Mouse (Mus musculus): ENCODE measurements around the gene Scube3. TPM values are rescaled to one million over a fixed set of nuclear protein-coding genes. Genes with fewer than 3 reads are reported as not detected.

The Scube3 gene
- polyA plus RNA-seq, 1 experiment from 2014 or later, result 4.4 TPM

DNA sequence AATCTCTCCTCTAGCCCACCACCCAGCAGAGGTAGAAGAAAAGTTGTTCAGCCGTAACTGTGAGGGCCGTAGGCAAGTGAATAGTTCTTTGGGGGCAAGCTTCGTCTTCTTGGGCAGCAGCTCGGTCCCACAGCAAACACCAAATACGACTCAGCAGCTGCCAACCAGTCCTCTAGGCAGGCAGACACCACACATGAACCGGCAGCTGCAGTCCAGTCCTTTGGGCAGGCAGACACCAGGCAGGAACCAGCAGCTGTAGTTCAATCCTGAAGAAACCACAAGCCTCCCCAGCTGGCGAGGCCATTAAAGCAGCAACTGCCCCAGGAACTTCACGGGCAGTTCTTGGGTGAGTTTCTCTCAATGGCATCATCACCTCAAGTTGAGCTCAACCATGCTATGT is 29.7 kb upstream of the Scube3 start:
- 90% methylated on average over 8 of the region's 8 CpGs for WGBS
- Histone ChIP-seq H3K4me2 (no peak overlapping the region), H3K4me3 (no peak overlapping the region), H3K27ac (replicated peaks) (no peak overlapping the region), H3K4me1 (replicated peaks) (peaks cover 3% of the 10 kb centered on the region; the same call in 1 of the 2 replicates), H3K9me3 (no peaks in the 10 kb centered on the region), H3K9ac (no peak overlapping the region), H3K36me3 (no peaks in the 10 kb centered on the region), H3K27me3 (no peaks in the 10 kb centered on the region)
- no peak for ATAC-seq (ENCODE audit: low FRiP score, low read depth)

DNA sequence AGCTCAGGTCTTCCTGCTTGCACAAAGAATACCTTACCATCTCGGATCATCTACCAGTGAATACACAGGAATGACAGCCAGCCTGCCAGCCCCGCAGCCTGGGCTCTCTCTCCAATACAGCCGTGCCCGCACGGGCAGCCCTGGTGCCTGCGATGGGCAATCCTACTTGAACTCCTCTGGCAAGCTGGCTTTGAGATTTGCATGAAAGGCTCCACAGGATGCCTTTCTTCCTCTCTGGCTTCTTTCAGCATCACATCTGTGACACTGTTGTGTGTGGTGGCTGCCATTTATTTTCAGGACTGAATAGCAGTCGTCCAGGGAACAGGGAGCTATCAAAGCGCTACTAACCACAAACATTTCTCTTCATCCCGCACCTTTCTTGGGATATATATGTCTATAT is 25.6 kb upstream of the Scube3 start:
- Histone ChIP-seq H3K27me3 (no peaks in the 10 kb centered on the region), H3K4me3 (no peak overlapping the region), H3K9ac (no peak overlapping the region), H3K4me1 (replicated peaks) (no peaks in the 10 kb centered on the region), H3K4me2 (no peak overlapping the region), H3K27ac (replicated peaks) (no peak overlapping the region), H3K36me3 (no peaks in the 10 kb centered on the region), H3K9me3 (no peaks in the 10 kb centered on the region)
- peak; percentile 51; the same call in 1 of the 2 replicates for ATAC-seq (ENCODE audit: low FRiP score, low read depth)
- 34% methylated on average over 9 of the region's 9 CpGs for WGBS

DNA sequence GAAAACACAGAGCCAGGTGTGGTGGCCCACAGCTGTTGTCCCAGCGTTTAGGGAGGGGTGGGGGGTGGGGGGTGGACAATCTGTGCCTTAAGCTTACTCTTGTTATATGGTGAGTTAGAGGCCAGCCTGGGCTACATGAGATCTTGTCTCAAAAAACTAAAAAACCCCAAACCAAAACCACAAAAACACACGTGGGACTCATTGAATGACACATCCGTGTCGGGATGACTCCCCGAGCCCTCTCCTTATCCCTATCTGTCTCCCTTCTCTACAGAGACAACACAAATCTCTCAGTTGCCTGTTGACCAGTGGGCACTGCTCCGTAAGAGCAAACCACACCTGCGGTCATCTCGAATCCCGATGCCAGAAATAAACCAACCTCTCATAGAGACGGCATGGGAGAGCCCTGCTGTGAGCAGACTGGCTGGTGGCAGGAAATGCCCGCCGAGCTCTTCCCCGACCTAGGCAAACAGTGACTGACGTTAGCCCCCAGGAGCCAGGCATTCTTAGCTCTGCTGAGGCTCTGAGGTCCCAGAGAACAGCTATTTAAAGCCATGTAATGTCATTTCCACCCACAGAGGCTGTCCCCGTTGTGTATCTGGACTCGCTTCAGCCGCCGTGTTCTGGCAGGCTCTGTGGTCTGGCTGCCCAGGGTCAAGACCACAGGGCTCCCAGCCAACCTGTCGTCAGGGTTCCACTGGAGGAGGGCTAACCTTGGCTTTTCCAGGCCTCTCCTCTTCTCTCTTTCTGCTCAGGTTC is 24.3 kb upstream of the Scube3 start:
- H3K9me3 ChIP-seq, result no peaks in the 10 kb centered on the region
- no peak overlapping the region for H3K4me3 ChIP-seq
- H3K9ac ChIP-seq, result no peak overlapping the region
- no peaks in the 10 kb centered on the region for H3K4me1 ChIP-seq (replicated peaks)
- H3K27ac ChIP-seq (replicated peaks), result no peak overlapping the region
- 43% methylated on average over 19 of the region's 19 CpGs for WGBS
- H3K4me2 ChIP-seq, result no peak overlapping the region
- no peaks in the 10 kb centered on the region for H3K36me3 ChIP-seq
- H3K27me3 ChIP-seq, result no peaks in the 10 kb centered on the region
- ATAC-seq (ENCODE audit: low FRiP score, low read depth), result no peak

DNA sequence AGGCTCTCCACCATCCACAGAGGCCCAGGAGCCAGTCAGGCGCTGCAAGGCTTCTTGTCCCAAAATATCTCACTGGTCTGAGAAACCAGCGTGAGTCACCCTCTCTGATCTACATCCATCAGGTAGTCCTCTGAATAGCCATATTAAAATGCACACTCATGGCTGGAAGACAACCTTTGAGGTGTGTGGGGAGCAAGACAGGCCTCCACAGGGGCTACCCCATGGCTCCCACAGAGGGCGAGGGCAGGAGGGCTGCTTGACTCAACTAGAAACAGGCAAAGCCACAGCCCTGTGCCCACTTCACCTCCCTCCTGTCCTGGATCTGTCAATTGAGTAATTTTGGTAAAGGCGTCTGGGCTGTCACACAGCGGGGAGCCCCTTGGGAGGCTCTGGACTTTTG is 21.5 kb upstream of the Scube3 start:
- Histone ChIP-seq H3K27ac (replicated peaks) (no peak overlapping the region), H3K36me3 (no peaks in the 10 kb centered on the region), H3K4me2 (no peak overlapping the region), H3K9me3 (no peaks in the 10 kb centered on the region), H3K9ac (no peak overlapping the region), H3K4me3 (no peak overlapping the region), H3K27me3 (no peaks in the 10 kb centered on the region), H3K4me1 (replicated peaks) (peaks cover 10% of the 10 kb centered on the region)
- ATAC-seq (ENCODE audit: low FRiP score, low read depth), result no peak
- WGBS, result 89% methylated on average over 5 of the region's 5 CpGs

DNA sequence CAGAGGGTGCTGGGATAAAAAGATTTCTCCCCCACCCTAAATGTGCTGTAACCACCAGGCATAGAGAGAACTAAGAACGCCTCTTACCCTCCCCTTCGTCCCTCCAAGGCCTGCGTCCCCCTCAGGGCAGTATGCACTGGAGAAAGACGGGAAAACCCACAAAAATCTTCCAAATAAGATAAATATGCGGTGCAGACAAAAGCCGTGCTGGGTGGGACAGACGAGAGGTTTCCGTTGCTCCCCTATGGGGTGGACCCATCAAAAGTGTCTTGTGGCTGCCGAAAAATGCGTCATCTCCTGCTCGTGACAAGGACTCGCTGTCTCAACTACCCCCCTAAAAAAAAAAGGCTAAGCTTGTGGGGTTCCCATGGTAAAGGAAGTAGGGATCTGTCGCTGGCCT is 19.0 kb upstream of the Scube3 start:
- Histone ChIP-seq H3K9ac (no peak overlapping the region), H3K4me2 (no peak overlapping the region), H3K27ac (replicated peaks) (no peak overlapping the region), H3K4me3 (no peak overlapping the region), H3K4me1 (replicated peaks) (peaks cover 10% of the 10 kb centered on the region), H3K36me3 (no peaks in the 10 kb centered on the region), H3K27me3 (no peaks in the 10 kb centered on the region), H3K9me3 (no peaks in the 10 kb centered on the region)
- no peak for ATAC-seq (ENCODE audit: low FRiP score, low read depth)
- 38% methylated on average over 13 of the region's 13 CpGs for WGBS

DNA sequence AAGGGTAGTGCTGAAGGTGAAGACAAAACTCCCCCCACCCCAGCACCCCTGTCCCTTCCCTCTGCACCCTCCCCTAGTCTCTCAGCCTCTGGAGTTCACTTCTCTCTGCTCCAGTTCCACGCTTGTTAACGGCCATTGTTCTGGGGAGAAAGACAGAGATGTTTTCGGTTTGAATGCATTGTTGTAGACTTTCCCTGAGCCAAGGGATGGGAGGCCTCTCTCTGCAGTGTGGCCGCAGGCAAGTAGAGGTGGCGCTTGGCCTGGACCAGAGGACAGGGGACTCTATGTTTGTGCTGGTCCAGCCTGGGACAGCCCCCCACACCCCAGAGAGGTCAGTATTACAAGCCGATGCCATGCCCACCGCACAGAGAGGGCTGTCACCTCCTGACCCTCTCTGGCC is 18.3 kb upstream of the Scube3 start:
- 19% methylated on average over 7 of the region's 7 CpGs for WGBS
- Histone ChIP-seq H3K27ac (replicated peaks) (no peak overlapping the region), H3K4me2 (no peak overlapping the region), H3K36me3 (no peaks in the 10 kb centered on the region), H3K9me3 (no peaks in the 10 kb centered on the region), H3K4me1 (replicated peaks) (peaks cover 10% of the 10 kb centered on the region), H3K27me3 (no peaks in the 10 kb centered on the region), H3K9ac (no peak overlapping the region), H3K4me3 (no peak overlapping the region)
- ATAC-seq (ENCODE audit: low FRiP score, low read depth), result no peak

DNA sequence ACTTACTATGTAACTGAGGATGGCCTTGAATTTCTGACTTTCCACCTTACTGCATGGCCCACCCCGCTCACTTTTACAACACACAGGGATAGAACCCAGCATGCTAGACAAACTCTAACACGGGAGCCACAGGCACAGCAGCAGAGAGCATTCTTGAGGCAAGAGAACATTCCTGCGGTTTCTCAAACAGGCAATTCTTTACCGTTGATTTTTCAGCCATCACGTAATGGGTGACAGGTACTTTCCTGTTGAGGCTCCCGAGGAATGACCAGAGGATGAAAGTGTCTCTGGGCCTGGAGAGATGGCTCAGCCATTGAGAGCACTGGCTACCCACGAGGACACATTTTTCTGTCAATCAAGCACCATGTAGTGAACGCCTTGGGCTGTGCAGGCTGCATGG is 17.6 kb upstream of the Scube3 start:
- Histone ChIP-seq H3K27me3 (no peaks in the 10 kb centered on the region), H3K4me2 (no peak overlapping the region), H3K9ac (no peak overlapping the region), H3K9me3 (no peaks in the 10 kb centered on the region), H3K27ac (replicated peaks) (no peak overlapping the region), H3K4me1 (replicated peaks) (peaks cover 10% of the 10 kb centered on the region), H3K36me3 (no peaks in the 10 kb centered on the region), H3K4me3 (no peak overlapping the region)
- ATAC-seq (ENCODE audit: low FRiP score, low read depth), result no peak
- WGBS, result 48% methylated on average over 8 of the region's 8 CpGs

DNA sequence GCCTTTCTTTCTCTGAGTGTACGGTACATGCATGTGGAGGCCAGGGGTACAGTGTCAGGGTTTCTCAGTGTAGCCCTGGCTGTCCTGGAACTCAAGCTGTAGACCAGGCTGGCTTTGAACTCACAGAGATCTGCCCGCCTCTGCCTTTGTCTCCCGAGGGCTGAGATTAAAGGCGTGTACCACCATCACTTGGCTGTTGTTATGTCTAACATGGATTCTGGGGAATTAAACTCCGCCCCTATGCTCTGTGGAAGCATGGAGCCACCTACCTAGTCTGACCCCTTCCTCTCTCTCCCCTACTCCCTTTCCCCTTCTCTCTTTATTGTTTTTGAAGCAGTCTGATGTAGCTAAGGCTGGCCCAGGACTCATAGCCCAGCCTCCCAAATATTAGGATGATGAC is 12.1 kb upstream of the Scube3 start:
- H3K27me3 ChIP-seq, result no peaks in the 10 kb centered on the region
- no peak overlapping the region for H3K4me2 ChIP-seq
- H3K36me3 ChIP-seq, result no peaks in the 10 kb centered on the region
- no peak overlapping the region for H3K4me3 ChIP-seq
- WGBS, result 98% methylated on average over 5 of the region's 5 CpGs
- H3K9ac ChIP-seq, result no peak overlapping the region
- no peaks in the 10 kb centered on the region for H3K4me1 ChIP-seq (replicated peaks)
- ATAC-seq (ENCODE audit: low FRiP score, low read depth), result no peak
- no peaks in the 10 kb centered on the region for H3K9me3 ChIP-seq
- H3K27ac ChIP-seq (replicated peaks), result no peak overlapping the region

DNA sequence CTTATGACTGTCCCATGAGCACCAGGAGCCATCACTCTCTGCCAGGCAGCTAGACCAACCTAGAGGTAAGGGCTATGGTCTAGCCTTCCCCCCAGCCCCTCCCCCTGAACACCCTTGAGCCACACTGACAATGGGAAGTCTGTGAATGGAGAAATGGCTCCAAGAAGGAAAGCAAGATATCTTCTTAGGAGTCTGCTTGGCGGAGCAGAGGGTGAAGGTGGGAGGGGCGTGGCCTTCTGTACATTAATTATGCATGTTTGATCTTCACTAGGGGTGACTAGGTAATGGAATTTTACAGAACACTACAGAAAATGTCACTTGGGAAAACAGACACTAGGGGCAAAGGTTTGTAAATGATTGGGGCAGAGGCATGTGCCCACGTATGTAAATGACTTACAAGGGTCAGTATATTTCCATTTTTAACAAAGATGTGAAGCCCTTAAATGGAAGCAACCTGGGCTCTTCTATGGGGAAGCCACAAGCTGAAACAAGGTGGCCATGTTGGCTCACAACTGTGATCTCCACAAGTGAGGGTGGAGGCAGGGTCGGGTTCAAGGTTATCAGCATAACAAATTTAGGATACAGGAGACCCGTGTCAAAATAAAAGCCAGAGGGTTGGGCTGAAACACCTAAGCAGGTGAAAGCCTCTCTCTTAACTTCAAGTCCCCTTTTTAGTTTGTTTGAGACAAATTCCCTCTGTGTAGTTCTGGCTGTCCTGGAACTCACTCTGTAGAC is 11.4 kb upstream of the Scube3 start:
- H3K27ac ChIP-seq (replicated peaks), result no peak overlapping the region
- no peaks in the 10 kb centered on the region for H3K27me3 ChIP-seq
- no peaks in the 10 kb centered on the region for H3K36me3 ChIP-seq
- no peak overlapping the region for H3K4me2 ChIP-seq
- H3K4me1 ChIP-seq (replicated peaks), result no peaks in the 10 kb centered on the region
- no peak overlapping the region for H3K9ac ChIP-seq
- H3K4me3 ChIP-seq, result no peak overlapping the region
- WGBS, result 70% methylated on average over 5 of the region's 5 CpGs
- no peak for ATAC-seq (ENCODE audit: low FRiP score, low read depth)
- no peaks in the 10 kb centered on the region for H3K9me3 ChIP-seq

DNA sequence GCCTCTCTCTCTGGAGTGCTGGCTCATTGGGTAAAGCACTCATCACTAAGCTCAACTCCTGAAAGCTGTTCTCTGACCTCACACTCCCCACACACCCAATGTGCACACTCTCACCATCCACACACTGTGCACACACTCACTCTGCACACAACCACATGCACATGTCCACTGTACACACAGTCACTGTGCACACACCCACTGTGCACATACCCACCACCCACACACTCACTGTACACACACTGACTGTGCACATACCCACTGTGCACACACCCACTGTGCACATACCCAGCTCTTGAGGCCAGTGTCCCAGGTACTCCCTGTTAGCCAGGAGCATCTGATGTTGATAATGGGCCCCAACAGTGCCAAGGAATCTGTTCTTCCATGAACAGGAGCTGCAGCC is 10.8 kb upstream of the Scube3 start:
- Histone ChIP-seq H3K9ac (no peak overlapping the region), H3K27ac (replicated peaks) (no peak overlapping the region), H3K9me3 (no peaks in the 10 kb centered on the region), H3K4me2 (no peak overlapping the region), H3K4me3 (no peak overlapping the region), H3K4me1 (replicated peaks) (no peaks in the 10 kb centered on the region), H3K27me3 (no peaks in the 10 kb centered on the region), H3K36me3 (no peaks in the 10 kb centered on the region)
- 0 out of 2 replicates have a peak, but pooled peaks have one; percentile 63 for ATAC-seq (ENCODE audit: low FRiP score, low read depth)

DNA sequence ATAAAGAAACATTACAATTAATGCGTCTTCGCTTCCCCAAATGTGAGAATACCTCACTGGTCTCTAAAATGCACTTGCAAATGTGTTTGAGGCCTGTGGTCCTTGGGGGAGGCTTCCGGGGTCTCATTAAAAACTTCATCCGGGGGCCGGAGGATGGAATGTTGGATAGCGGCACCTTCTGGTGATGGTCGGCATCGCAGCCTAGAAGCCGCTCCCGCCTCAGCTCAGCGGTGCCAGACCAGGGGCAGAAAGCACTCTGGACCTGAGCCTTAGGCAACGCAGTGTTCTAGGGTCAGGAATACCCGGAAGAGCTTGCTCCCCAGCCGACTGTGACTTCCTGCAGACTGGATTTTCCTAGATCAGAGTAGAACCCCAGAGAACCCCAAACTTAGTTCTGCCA is 8.7 kb upstream of the Scube3 start:
- Histone ChIP-seq H3K9ac (no peak overlapping the region), H3K27ac (replicated peaks) (no peak overlapping the region), H3K4me1 (replicated peaks) (peaks cover 4% of the 10 kb centered on the region; the same call in 1 of the 2 replicates), H3K27me3 (no peaks in the 10 kb centered on the region), H3K4me2 (peak overlapping the region; percentile 25; the same call in 1 of the 2 replicates), H3K36me3 (no peaks in the 10 kb centered on the region), H3K9me3 (no peaks in the 10 kb centered on the region), H3K4me3 (no peak overlapping the region)
- WGBS, result 6% methylated on average over 14 of the region's 14 CpGs
- no peak for ATAC-seq (ENCODE audit: low FRiP score, low read depth)

DNA sequence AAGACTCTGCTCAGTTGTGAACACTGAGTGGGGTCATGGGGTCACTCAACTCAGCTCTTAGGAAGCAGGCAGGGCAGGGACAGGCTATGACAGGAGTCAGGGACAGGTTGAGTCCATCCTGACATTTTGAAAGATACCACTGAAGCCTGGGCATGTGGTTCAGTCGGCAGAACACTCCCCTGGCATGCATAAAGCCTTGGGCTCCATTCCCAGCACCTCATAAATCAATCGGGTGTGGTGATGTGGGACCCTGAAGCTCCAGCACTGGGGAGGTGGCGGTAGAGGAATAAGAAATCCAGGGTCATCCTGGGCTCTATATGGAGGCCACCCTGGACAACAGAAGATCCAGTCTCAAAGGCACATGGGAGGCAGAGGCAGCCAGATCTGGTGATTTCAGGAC is 6.4 kb upstream of the Scube3 start:
- 61% methylated on average over 3 of the region's 3 CpGs for WGBS
- no peak overlapping the region for H3K9ac ChIP-seq
- no peaks in the 10 kb centered on the region for H3K36me3 ChIP-seq
- no peak overlapping the region for H3K27ac ChIP-seq (replicated peaks)
- no peak overlapping the region for H3K4me3 ChIP-seq
- no peaks in the 10 kb centered on the region for H3K9me3 ChIP-seq
- H3K27me3 ChIP-seq, result no peaks in the 10 kb centered on the region
- H3K4me2 ChIP-seq, result no peak overlapping the region
- no peak for ATAC-seq (ENCODE audit: low FRiP score, low read depth)
- H3K4me1 ChIP-seq (replicated peaks), result peaks cover 4% of the 10 kb centered on the region; the same call in 1 of the 2 replicates
